Mouse (Mus musculus) ES-Bruce4 (cell line): ENCODE measurements around the gene Proser3.

Experiments
- CTCF ChIP-seq: IDR thresholded peaks from one replicate; pipeline ENCODE4 v1.8.1; 2011; ENCODE audit warnings: low read depth, low read length
- EP300 ChIP-seq: IDR thresholded peaks from 2 replicates; pipeline ENCODE4 v1.6.1; 2011; ENCODE audit warnings: low read depth, low read length; ENCODE audit not compliant: insufficient read depth

- TF ChIP-seq CTCF (no peak), EP300 (no peak)
These were observed 5.9 kb upstream of the Proser3 start for GRCm38 (mm10) chr7:30557901-30558514.
